Mouse (Mus musculus) CH12.LX (cell line): ENCODE results near the gene Olfr718-ps1.

ENCODE experiments used
- CHD2 ChIP-seq: IDR thresholded peaks from 2 replicates; pipeline ENCODE4 v1.6.1; 2011; ENCODE audit warnings: low read length, improper control_type of control experiment
- CTCF ChIP-seq, 2 experiments: IDR thresholded peaks in 1 of 2; conservative IDR thresholded peaks in 1 of 2; 2 replicates each; pipeline ENCODE4 v1.5.1; 2011 to 2012; ENCODE audit warnings: low read depth in 2 of 2, low read length in 2 of 2, improper control_type of control experiment in 1 of 2, inconsistent platforms in 1 of 2, mild to moderate bottlenecking in 1 of 2, moderate library complexity in 1 of 2
- EP300 ChIP-seq: IDR thresholded peaks from 2 replicates; pipeline ENCODE4 v1.6.1; 2011; ENCODE audit warnings: low read length, improper control_type of control experiment
- HCFC1 ChIP-seq: IDR thresholded peaks from 2 replicates; pipeline ENCODE4 v1.6.1; 2012; ENCODE audit warnings: low read depth, mild to moderate bottlenecking, inconsistent platforms, low read length, improper control_type of control experiment
- KAT2A ChIP-seq: IDR thresholded peaks from 2 replicates; pipeline ENCODE4 v1.6.1; 2012; ENCODE audit warnings: low read length, improper control_type of control experiment, inconsistent platforms; ENCODE audit not compliant: insufficient replicate concordance
- MAX ChIP-seq: IDR thresholded peaks from 2 replicates; pipeline ENCODE4 v1.6.1; 2011; ENCODE audit warnings: low read length, improper control_type of control experiment
- NELFE ChIP-seq: IDR thresholded peaks from 2 replicates; pipeline ENCODE4 v1.6.1; 2011; ENCODE audit warnings: low read depth, low read length, improper control_type of control experiment
- POLR2A ChIP-seq: IDR thresholded peaks from 2 replicates; pipeline ENCODE4 v1.6.1; 2011; ENCODE audit warnings: low read depth, mild to moderate bottlenecking, improper control_type of control experiment, low read length
- TCF12 ChIP-seq: IDR thresholded peaks from 2 replicates; pipeline ENCODE4 v1.6.1; 2014; ENCODE audit warnings: low read depth, mild to moderate bottlenecking, inconsistent platforms, low read length, improper control_type of control experiment

DNA sequence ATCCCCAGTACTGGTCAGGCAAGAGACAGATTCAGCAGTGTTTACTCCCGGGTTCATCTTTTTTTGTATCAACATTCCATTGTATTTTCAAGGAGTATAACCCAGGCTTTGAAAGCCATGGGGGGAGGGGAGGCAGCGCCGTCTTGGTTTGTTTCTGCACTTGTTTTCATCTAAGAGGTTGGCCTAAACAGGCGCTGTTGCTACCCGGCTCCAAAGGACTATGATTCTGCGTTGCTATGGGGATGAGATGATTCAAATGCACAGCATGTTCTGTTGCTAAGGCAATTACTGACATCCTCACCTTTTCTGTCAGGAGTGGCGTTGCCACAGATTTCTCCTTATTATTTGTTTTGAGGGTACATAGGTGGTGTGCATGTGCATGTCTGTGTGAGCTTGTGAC is 21.8 kb downstream of the Olfr718-ps1 start:
- no peak for TF ChIP-seq TCF12
- no peak for TF ChIP-seq POLR2A
- no peak for TF ChIP-seq KAT2A
- no peak for TF ChIP-seq MAX
- TF ChIP-seq CHD2, result no peak
- no peak for TF ChIP-seq EP300
- no peak for TF ChIP-seq CTCF (conservative IDR thresholded peaks at IDR 0.05 in 1 of 2, IDR thresholded peaks at IDR 0.05 in 1 of 2; ENCODE audit: low read depth in 2 of 2, low read length in 2 of 2)
- TF ChIP-seq HCFC1, result no peak
- TF ChIP-seq NELFE, result no peak
